Mouse (Mus musculus) hindbrain, embryonic 11.5 days (tissue): ENCODE measurements at regions not wholly inside any gene's neighbourhood (a gene's known extent, or its start where the extent isn't known, plus 50 kb on each side); places are given as distances from the start of the nearest gene placed in this dataset.

Experiments used
- ATAC-seq: fragments of 200-750 bp; cut with Nextera tagmentation; 2 replicates; pipeline ENCODE4 v1.8.0; 2017; ENCODE audit warnings: mild to moderate bottlenecking, moderate TSS enrichment, moderate library complexity; ENCODE audit not compliant: low FRiP score
- DNase-seq: peaks from one replicate; pipeline ENCODE4 v3.0.0-alpha.2; 2015; ENCODE audit warnings: low spot score
- H3K27ac ChIP-seq: fragments of 300-500 bp; sonication (generic); 2 replicates; pipeline ENCODE4 v1.5.1; 2014; ENCODE audit warnings: mild to moderate bottlenecking, low read depth, low read length
- H3K27me3 ChIP-seq: fragments of 300-500 bp; sonication (generic); 2 replicates; pipeline ENCODE4 v1.6.1; 2014; ENCODE audit warnings: mild to moderate bottlenecking, low read length, moderate library complexity, mixed read lengths; ENCODE audit not compliant: control insufficient read depth, insufficient read depth
- H3K36me3 ChIP-seq: fragments of 300-500 bp; sonication (generic); 2 replicates; pipeline ENCODE4 v1.6.1; 2014; ENCODE audit warnings: mild to moderate bottlenecking, low read length, moderate library complexity, mixed read lengths; ENCODE audit not compliant: control insufficient read depth, insufficient read depth
- H3K4me1 ChIP-seq: fragments of 300-500 bp; sonication (generic); replicated peaks from 2 replicates; pipeline ENCODE4 v1.6.1; 2014; ENCODE audit warnings: low read length, mixed read lengths; ENCODE audit not compliant: control insufficient read depth, insufficient read depth
- H3K4me2 ChIP-seq: fragments of 300-500 bp; sonication (generic); replicated peaks from 2 replicates; pipeline ENCODE4 v1.6.1; 2014; ENCODE audit warnings: mild to moderate bottlenecking, low read depth, low read length
- H3K4me3 ChIP-seq: fragments of 300-500 bp; sonication (generic); 2 replicates; pipeline ENCODE4 v1.5.1; 2014; ENCODE audit warnings: low read depth, low read length
- H3K9ac ChIP-seq: fragments of 300-500 bp; sonication (generic); 2 replicates; pipeline ENCODE4 v1.6.1; 2014; ENCODE audit warnings: low read depth, low read length
- H3K9me3 ChIP-seq: fragments of 300-500 bp; sonication (generic); 2 replicates; pipeline ENCODE4 v1.6.1; 2016; ENCODE audit warnings: low read length; ENCODE audit not compliant: control insufficient read depth
- WGBS: fragments of 180-500 bp; shearing (Covaris S2); extraction: QIAGEN DNeasy Blood & Tissue Kit; methylation state at CpG from one replicate; pipeline ENCODE4 v1.1.7; 2014; 5-methylcytosine and 5-hydroxymethylcytosine counted together

GRCm38 (mm10) chr13:46040062-46040461, 75.3 kb upstream of the Atxn1 start:
- Histone ChIP-seq H3K4me2 (no peak overlapping the region), H3K4me1 (peaks cover 2% of the 10 kb centered on the region; the same call in 1 of the 2 replicates), H3K36me3 (no peaks in the 10 kb centered on the region), H3K4me3 (no peak overlapping the region), H3K9ac (no peak overlapping the region), H3K27me3 (no peaks in the 10 kb centered on the region), H3K9me3 (no peaks in the 10 kb centered on the region), H3K27ac (no peak overlapping the region)
- no peak for DNase-seq
- WGBS: 82% methylated on average over 5 of the region's 5 CpGs
- no peak for ATAC-seq

DNA sequence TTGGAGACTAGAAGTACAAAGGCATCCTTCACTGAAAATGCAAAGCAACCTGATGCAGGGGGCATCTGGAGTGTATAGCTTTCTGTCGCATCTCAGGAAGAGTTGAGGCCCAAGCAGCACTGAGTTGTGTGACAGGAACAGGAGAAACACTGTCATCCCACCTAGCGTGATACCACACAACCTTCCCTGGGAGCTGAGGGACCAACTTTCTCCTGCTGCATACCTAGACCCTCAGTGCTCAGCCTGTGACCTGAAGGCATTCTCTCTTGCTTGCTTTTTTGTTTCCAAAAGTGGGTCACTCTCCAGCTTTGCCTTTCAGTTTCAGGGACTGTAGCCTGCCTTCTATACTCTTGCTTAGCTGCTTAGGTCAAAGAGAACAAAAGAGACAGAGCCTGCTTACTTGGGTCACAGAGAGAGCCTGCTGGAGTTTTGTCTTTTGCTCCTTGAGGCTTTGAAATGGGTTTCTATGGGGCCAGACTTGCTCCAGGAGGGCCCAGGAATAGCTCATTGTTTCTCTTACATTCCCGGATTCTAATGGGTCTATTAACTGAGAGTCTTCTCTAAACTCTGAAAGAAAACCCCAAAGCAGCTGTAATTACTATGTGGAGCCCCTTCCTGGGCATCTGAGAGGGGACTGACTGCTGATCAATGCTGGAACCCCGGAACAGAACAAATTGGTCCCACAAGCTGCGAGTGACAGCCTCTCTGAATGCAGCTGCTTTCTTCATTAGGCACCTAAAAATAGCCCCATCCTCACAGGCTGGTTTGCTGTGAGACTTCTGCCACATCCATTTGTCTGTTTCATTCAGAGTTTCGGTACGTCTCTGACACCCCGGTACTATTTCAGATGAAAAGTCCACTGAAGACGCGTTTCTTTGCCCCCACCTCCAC, 73.9 kb upstream of the Atxn1 start:
- no peak overlapping the region for H3K27ac ChIP-seq
- no peak overlapping the region for H3K4me2 ChIP-seq
- H3K9me3 ChIP-seq: no peaks in the 10 kb centered on the region
- H3K4me1 ChIP-seq: peaks cover 2% of the 10 kb centered on the region; the same call in 1 of the 2 replicates
- no peaks in the 10 kb centered on the region for H3K27me3 ChIP-seq
- no peaks in the 10 kb centered on the region for H3K36me3 ChIP-seq
- ATAC-seq (no peak), DNase-seq (no peak)
- H3K4me3 ChIP-seq: no peak overlapping the region
- WGBS: 26% methylated on average over 10 of the region's 10 CpGs
- H3K9ac ChIP-seq: no peak overlapping the region

DNA sequence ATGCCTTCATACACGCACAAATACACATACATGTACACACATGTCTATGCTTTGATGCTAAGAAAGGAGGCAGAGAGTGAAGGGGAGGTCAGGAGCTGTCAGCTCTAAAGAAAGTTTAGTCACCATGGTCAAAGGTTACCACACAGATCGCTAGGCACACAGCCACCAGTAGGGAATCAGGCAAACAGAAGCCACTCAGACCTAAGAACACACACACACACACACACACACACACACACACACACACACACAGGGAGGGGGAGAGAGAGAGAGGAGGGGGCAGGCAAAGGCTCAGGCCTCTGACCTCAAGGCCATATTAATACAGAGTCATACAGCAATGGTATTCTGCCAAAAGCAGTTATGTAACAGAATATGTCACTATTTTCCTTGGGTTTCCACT, 67.5 kb upstream of the Atxn1 start:
- Histone ChIP-seq H3K9me3 (no peaks in the 10 kb centered on the region), H3K4me1 (no peaks in the 10 kb centered on the region), H3K9ac (no peak overlapping the region), H3K4me2 (no peak overlapping the region), H3K27ac (no peak overlapping the region), H3K27me3 (no peaks in the 10 kb centered on the region), H3K36me3 (no peaks in the 10 kb centered on the region), H3K4me3 (no peak overlapping the region)
- ATAC-seq (no peak), DNase-seq (no peak)
- 78% methylated on average over 2 of the region's 2 CpGs for WGBS

DNA sequence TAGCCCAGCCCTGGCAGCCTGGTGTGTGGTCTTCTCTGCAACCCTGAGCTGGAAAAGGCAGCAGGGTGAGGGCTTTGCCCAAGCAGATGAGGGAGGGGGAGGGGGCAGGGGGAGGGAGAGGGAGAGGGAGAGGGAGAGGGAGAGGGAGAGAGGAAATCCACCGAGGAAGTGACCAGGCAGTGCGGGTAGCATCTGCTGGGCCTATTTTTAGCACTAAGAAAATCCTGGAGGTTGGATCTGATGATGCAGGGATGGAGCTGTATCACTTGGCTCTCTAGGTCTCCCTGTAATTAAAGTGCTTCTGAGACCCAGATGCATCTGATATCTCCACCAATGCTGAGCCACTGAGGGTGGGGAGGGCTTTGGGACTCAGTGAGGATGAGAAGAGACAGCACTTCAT, 61.2 kb upstream of the Atxn1 start:
- H3K36me3 ChIP-seq: no peaks in the 10 kb centered on the region
- 29% methylated on average over 2 of the region's 2 CpGs for WGBS
- DNase-seq (no peak), ATAC-seq (no peak)
- H3K9ac ChIP-seq: no peak overlapping the region
- H3K4me2 ChIP-seq: no peak overlapping the region
- H3K27me3 ChIP-seq: no peaks in the 10 kb centered on the region
- no peak overlapping the region for H3K4me3 ChIP-seq
- H3K4me1 ChIP-seq: peaks cover 2% of the 10 kb centered on the region; the same call in 1 of the 2 replicates
- no peak overlapping the region for H3K27ac ChIP-seq
- no peaks in the 10 kb centered on the region for H3K9me3 ChIP-seq

- no peak overlapping the region for H3K27ac ChIP-seq
- WGBS: 61% methylated on average over 5 of the region's 5 CpGs
- H3K9me3 ChIP-seq: no peaks in the 10 kb centered on the region
- no peak overlapping the region for H3K9ac ChIP-seq
- H3K4me2 ChIP-seq: no peak overlapping the region
- ATAC-seq: no peak
- no peak for DNase-seq
- no peak overlapping the region for H3K4me3 ChIP-seq
- H3K27me3 ChIP-seq: no peaks in the 10 kb centered on the region
- H3K36me3 ChIP-seq: no peaks in the 10 kb centered on the region
- H3K4me1 ChIP-seq: peaks cover 2% of the 10 kb centered on the region
Observed at GRCm38 (mm10) chr13:46023630-46024041, 58.8 kb upstream of the Atxn1 start.

DNA sequence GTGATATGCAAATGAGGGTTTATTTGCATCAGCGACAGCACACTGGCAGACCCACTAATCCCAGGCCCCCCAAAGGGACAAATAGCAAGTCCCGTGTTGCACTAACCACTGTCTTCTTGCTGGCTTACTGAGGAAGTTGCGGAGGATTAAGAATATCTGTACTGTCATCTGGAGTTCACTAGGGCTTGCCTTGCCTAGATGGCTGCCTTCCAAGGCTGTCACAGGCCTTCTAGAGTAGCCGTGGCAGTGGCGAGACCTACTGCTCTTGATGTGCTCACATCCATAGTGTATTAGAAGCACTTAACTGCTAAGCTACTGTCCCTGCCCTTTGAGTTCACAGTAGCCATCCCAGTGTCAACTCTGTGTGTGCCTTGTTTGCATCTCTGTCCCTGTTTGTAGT, 58.4 kb upstream of the Atxn1 start:
- Histone ChIP-seq H3K36me3 (no peaks in the 10 kb centered on the region), H3K27ac (no peak overlapping the region), H3K9ac (no peak overlapping the region), H3K4me3 (no peak overlapping the region), H3K27me3 (no peaks in the 10 kb centered on the region), H3K4me1 (peaks cover 2% of the 10 kb centered on the region), H3K9me3 (no peaks in the 10 kb centered on the region), H3K4me2 (no peak overlapping the region)
- 59% methylated on average over 5 of the region's 5 CpGs for WGBS
- ATAC-seq (no peak), DNase-seq (no peak)

- Histone ChIP-seq H3K4me1 (peaks cover 2% of the 10 kb centered on the region), H3K4me3 (no peak overlapping the region), H3K9ac (no peak overlapping the region), H3K4me2 (no peak overlapping the region), H3K36me3 (no peaks in the 10 kb centered on the region), H3K27ac (no peak overlapping the region), H3K27me3 (no peaks in the 10 kb centered on the region), H3K9me3 (no peaks in the 10 kb centered on the region)
- DNase-seq: no peak
- WGBS: 90% methylated on average over 6 of the region's 6 CpGs
- no peak for ATAC-seq
Observed at GRCm38 (mm10) chr13:46020945-46021835, 56.4 kb upstream of the Atxn1 start.

- no peak overlapping the region for H3K9ac ChIP-seq
- DNase-seq: no peak
- H3K27ac ChIP-seq: no peak overlapping the region
- no peaks in the 10 kb centered on the region for H3K27me3 ChIP-seq
- H3K4me3 ChIP-seq: no peak overlapping the region
- WGBS: 33% methylated on average over 9 of the region's 9 CpGs
- H3K36me3 ChIP-seq: no peaks in the 10 kb centered on the region
- no peak for ATAC-seq
- H3K4me1 ChIP-seq: peaks cover 2% of the 10 kb centered on the region
- no peaks in the 10 kb centered on the region for H3K9me3 ChIP-seq
- H3K4me2 ChIP-seq: no peak overlapping the region
Observed at GRCm38 (mm10) chr13:46019431-46020166, 54.8 kb upstream of the Atxn1 start.
